ENCODE assay signal across 14 mouse cellular contexts in genomic region chr9:41449233-41449632, GRCm38 (mm10).
DNase-seq lines count a peak whose midpoint lies in the region; ATAC-seq and TF ChIP-seq lines count a peak whose summit lies in the region.
"Had no signal": no experiment of that assay in that cellular context is flagged by ENCODE, and none has a peak within 500 bp of the region (broad histone marks: within the 10 kb centered on the region; RNA-seq: fewer than 3 reads in every experiment).

No protein-coding gene starts in this region.

- no peak for DNase-seq in hindbrain, embryonic 11.5 days (ENCODE audit: low spot score)
- DNase-seq in hindbrain, embryonic 14.5 days (ENCODE audit: low spot score), result no peak
- peak; percentile 60 for DNase-seq in limb, embryonic 14.5 days (ENCODE audit: low spot score)
- DNase-seq in layer of hippocampus, adult 2 months (ENCODE audit: low spot score in 2 of 2), result no peak
- no peak for DNase-seq in frontal cortex, postnatal 10 days (ENCODE audit: low spot score in 2 of 2)
- DNase-seq: kidney, postnatal 14 days; lung, postnatal 36 days; right cerebral cortex, postnatal 25 days; thymus, adult 2 months had no signal

- no peak overlapping the region for H3K4me2 ChIP-seq in hindbrain, embryonic 13.5 days
- no peak overlapping the region for H3K4me2 ChIP-seq in hindbrain, embryonic 11.5 days (replicated peaks; ENCODE audit: low read depth, low read length)
- no peak overlapping the region for H3K4me2 ChIP-seq in hindbrain, embryonic 14.5 days (replicated peaks)
- no peak overlapping the region for H3K4me2 ChIP-seq in limb, embryonic 14.5 days (replicated peaks; ENCODE audit: low read depth, low read length, severe bottlenecking)
- H3K4me2 ChIP-seq in neural tube, embryonic 15.5 days, result no peak overlapping the region
- H3K4me2 ChIP-seq: heart, embryonic 11.5 days; liver, embryonic 15.5 days had no signal

- no peak for TF ChIP-seq CTCF in layer of hippocampus, adult 2 months (conservative IDR thresholded peaks at IDR 0.05)

- no peaks in the 10 kb centered on the region for H3K36me3 ChIP-seq in hindbrain, embryonic 13.5 days
- H3K36me3 ChIP-seq in hindbrain, embryonic 11.5 days (ENCODE audit: control insufficient read depth, insufficient read depth, low read length), result no peaks in the 10 kb centered on the region
- H3K36me3 ChIP-seq in hindbrain, embryonic 14.5 days (replicated peaks; ENCODE audit: control insufficient read depth, insufficient read depth), result no peaks in the 10 kb centered on the region
- no peaks in the 10 kb centered on the region for H3K36me3 ChIP-seq in limb, embryonic 14.5 days (ENCODE audit: control insufficient read depth, insufficient read depth, low read length)
- H3K36me3 ChIP-seq in neural tube, embryonic 15.5 days, result no peaks in the 10 kb centered on the region
- H3K36me3 ChIP-seq: liver, embryonic 15.5 days had no signal

- H3K4me1 ChIP-seq in hindbrain, embryonic 13.5 days (replicated peaks), result peaks cover 57% of the 10 kb centered on the region
- no peaks in the 10 kb centered on the region for H3K4me1 ChIP-seq in hindbrain, embryonic 11.5 days (replicated peaks; ENCODE audit: control insufficient read depth, insufficient read depth, low read length)
- H3K4me1 ChIP-seq in hindbrain, embryonic 14.5 days (replicated peaks; ENCODE audit: control insufficient read depth, insufficient read depth, low read length), result peaks cover 55% of the 10 kb centered on the region
- H3K4me1 ChIP-seq in limb, embryonic 14.5 days (ENCODE audit: control insufficient read depth, insufficient read depth, low read length), result peaks cover 39% of the 10 kb centered on the region
- H3K4me1 ChIP-seq in neural tube, embryonic 15.5 days, result peaks cover 56% of the 10 kb centered on the region
- H3K4me1 ChIP-seq: liver, embryonic 15.5 days had no signal

- no peak overlapping the region for H3K9ac ChIP-seq in hindbrain, embryonic 13.5 days
- no peak overlapping the region for H3K9ac ChIP-seq in hindbrain, embryonic 11.5 days (ENCODE audit: low read depth, low read length)
- H3K9ac ChIP-seq in hindbrain, embryonic 14.5 days, result no peak overlapping the region
- no peak overlapping the region for H3K9ac ChIP-seq in limb, embryonic 14.5 days (ENCODE audit: low read depth, low read length, severe bottlenecking)
- no peak overlapping the region for H3K9ac ChIP-seq in neural tube, embryonic 15.5 days (replicated peaks)
- H3K9ac ChIP-seq: liver, embryonic 15.5 days had no signal

- H3K9me3 ChIP-seq in hindbrain, embryonic 13.5 days, result no peaks in the 10 kb centered on the region
- H3K9me3 ChIP-seq in hindbrain, embryonic 11.5 days (ENCODE audit: control insufficient read depth, low read length), result no peaks in the 10 kb centered on the region
- H3K9me3 ChIP-seq in hindbrain, embryonic 14.5 days (ENCODE audit: control insufficient read depth, low read length), result no peaks in the 10 kb centered on the region
- H3K9me3 ChIP-seq in limb, embryonic 14.5 days (ENCODE audit: control insufficient read depth, low read length), result no peaks in the 10 kb centered on the region
- no peaks in the 10 kb centered on the region for H3K9me3 ChIP-seq in neural tube, embryonic 15.5 days (replicated peaks)
- H3K9me3 ChIP-seq: liver, embryonic 15.5 days had no signal

- TF ChIP-seq POLR2A in limb, embryonic 14.5 days (IDR thresholded peaks at IDR 0.05; ENCODE audit: borderline replicate concordance, extremely low read depth, insufficient read depth, insufficient read length), result no peak

- H3K4me3 ChIP-seq in hindbrain, embryonic 13.5 days, result no peak overlapping the region
- H3K4me3 ChIP-seq in hindbrain, embryonic 11.5 days (ENCODE audit: low read depth, low read length), result no peak overlapping the region
- no peak overlapping the region for H3K4me3 ChIP-seq in hindbrain, embryonic 14.5 days (replicated peaks; ENCODE audit: low read length)
- H3K4me3 ChIP-seq in limb, embryonic 14.5 days (replicated peaks; ENCODE audit: low read length), result no peak overlapping the region
- no peak overlapping the region for H3K4me3 ChIP-seq in neural tube, embryonic 15.5 days (replicated peaks)
- no peak overlapping the region for H3K4me3 ChIP-seq in layer of hippocampus, adult 2 months
- H3K4me3 ChIP-seq: liver, embryonic 15.5 days had no signal

- 52% methylated on average over 4 of the region's 4 CpGs for WGBS in hindbrain, embryonic 13.5 days
- 63% methylated on average over 4 of the region's 4 CpGs for WGBS in hindbrain, embryonic 11.5 days
- 48% methylated on average over 4 of the region's 4 CpGs for WGBS in hindbrain, embryonic 14.5 days
- 22% methylated on average over 4 of the region's 4 CpGs for WGBS in limb, embryonic 14.5 days
- 56% methylated on average over 4 of the region's 4 CpGs for WGBS in neural tube, embryonic 15.5 days

- no peak for ATAC-seq in hindbrain, embryonic 13.5 days (ENCODE audit: low FRiP score)
- ATAC-seq in hindbrain, embryonic 11.5 days (ENCODE audit: low FRiP score), result no peak
- no peak for ATAC-seq in hindbrain, embryonic 14.5 days (ENCODE audit: low FRiP score)
- ATAC-seq in limb, embryonic 14.5 days (ENCODE audit: low FRiP score, low read depth), result no peak
- ATAC-seq in neural tube, embryonic 15.5 days (ENCODE audit: low FRiP score), result no peak
- ATAC-seq: activated CD4-positive, CD25-positive, alpha-beta regulatory T cell, adult 4 months had no signal

- no peaks in the 10 kb centered on the region for H3K27me3 ChIP-seq in hindbrain, embryonic 13.5 days
- H3K27me3 ChIP-seq in hindbrain, embryonic 11.5 days (ENCODE audit: control insufficient read depth, insufficient read depth, low read length), result no peaks in the 10 kb centered on the region
- no peaks in the 10 kb centered on the region for H3K27me3 ChIP-seq in hindbrain, embryonic 14.5 days (ENCODE audit: control insufficient read depth, insufficient read depth, low read length)
- H3K27me3 ChIP-seq in limb, embryonic 14.5 days (ENCODE audit: control insufficient read depth, insufficient read depth, low read length), result no peaks in the 10 kb centered on the region
- no peaks in the 10 kb centered on the region for H3K27me3 ChIP-seq in neural tube, embryonic 15.5 days (replicated peaks)
- H3K27me3 ChIP-seq: liver, embryonic 15.5 days had no signal

- peak overlapping the region; percentile 98 for H3K27ac ChIP-seq in hindbrain, embryonic 13.5 days
- no peak overlapping the region for H3K27ac ChIP-seq in hindbrain, embryonic 11.5 days (ENCODE audit: low read depth, low read length)
- peak overlapping the region; percentile 97 for H3K27ac ChIP-seq in hindbrain, embryonic 14.5 days
- H3K27ac ChIP-seq in limb, embryonic 14.5 days (replicated peaks; ENCODE audit: low read depth, low read length), result no peak overlapping the region; the same call in 1 of the 2 replicates
- peak overlapping the region; percentile 95; the same call in 1 of the 2 replicates for H3K27ac ChIP-seq in neural tube, embryonic 15.5 days (replicated peaks)
- no peak overlapping the region for H3K27ac ChIP-seq in layer of hippocampus, adult 2 months
- H3K27ac ChIP-seq: liver, embryonic 15.5 days had no signal

Comparison
In these comparisons a context has a peak if more than half of its experiments do, and no peak if none do; other contexts are left out.
1. H3K27ac ChIP-seq: peak in hindbrain, embryonic 13.5 days (single experiment), hindbrain, embryonic 14.5 days (single experiment) and neural tube, embryonic 15.5 days (single experiment); none in hindbrain, embryonic 11.5 days (single experiment), limb, embryonic 14.5 days (single experiment) and layer of hippocampus, adult 2 months (single experiment).